Mouse (Mus musculus): ENCODE data around the gene Stard13. TPM values are rescaled to one million over a fixed set of nuclear protein-coding genes. Genes with fewer than 3 reads are reported as not detected.

Stard13 gene
- total RNA-seq, 2 experiments from 2014 or later = 10.7 to 11.7 TPM

- intact Hi-C loops (cut with DNase I) = no loop called here
- DNase-seq (ENCODE audit: low spot score in 2 of 2) = no peak
Measured at GRCm38 (mm10) chr5:151018959-151019358, 214.7 kb downstream of the Stard13 start.

GRCm38 (mm10) chr5:151018450-151018849 is 215.2 kb downstream of the Stard13 start:
- intact Hi-C loops (cut with DNase I) = no loop called here
- DNase-seq (ENCODE audit: low spot score in 2 of 2) = no peak

DNA sequence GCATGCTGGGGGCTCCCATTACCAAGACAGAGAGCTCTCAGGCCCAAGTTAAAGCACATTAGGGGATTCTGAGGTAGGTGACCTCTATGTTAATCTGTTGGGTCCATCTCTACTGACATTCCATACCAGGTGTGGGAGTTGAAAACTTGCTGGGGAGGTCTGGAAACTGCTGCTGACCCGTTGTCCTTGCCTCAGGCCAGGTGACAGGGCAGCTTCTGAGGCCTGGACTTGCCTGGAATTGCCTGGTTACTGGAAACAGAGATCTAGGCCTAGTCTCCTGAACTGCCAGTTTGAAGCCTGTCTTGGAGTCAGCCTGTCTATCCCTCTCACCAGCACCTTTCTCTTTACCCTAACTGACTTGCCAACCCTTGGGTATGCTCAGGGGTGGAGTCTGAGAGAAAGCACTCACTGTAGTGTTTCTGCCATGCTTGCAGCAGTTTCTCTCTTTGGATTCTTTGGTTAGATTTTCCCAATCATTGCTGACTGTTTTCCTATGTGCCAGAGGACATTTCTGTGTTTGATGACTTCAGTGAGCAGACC is 229.3 kb downstream of the Stard13 start:
- no peak for DNase-seq (ENCODE audit: low spot score in 2 of 2)
- intact Hi-C loops (cut with DNase I) = no loop called here

DNA sequence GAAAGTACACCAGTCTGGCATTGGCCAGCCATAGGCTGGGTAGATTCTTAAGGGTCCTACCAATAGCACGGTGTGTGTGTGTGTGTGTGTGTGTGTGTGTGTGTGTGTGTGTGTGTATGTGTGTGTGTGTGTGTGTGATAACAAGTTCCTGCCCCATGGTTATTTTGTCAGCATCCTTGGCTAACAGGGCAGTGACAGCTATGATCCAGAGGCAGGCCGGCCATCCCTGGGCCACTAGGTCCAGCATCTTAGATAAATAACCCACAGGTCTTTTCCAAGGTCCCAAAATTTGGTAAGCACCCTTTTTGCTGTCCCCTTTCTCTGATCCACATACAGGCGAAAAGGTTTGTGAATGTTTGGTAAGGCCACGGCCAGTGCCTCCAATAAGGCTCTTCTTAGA is 231.6 kb downstream of the Stard13 start:
- intact Hi-C loops (cut with DNase I) = no loop called here
- no peak for DNase-seq (ENCODE audit: low spot score in 2 of 2)

GRCm38 (mm10) chr5:151001111-151001510 is 232.5 kb downstream of the Stard13 start:
- intact Hi-C loops (cut with DNase I) = no loop called here
- DNase-seq (ENCODE audit: low spot score in 2 of 2) = no peak

GRCm38 (mm10) chr5:150996586-150996985 is 237.1 kb downstream of the Stard13 start:
- intact Hi-C loops (cut with DNase I) = no loop called here
- no peak for DNase-seq (ENCODE audit: low spot score in 2 of 2)

GRCm38 (mm10) chr5:150994096-150994495 is 239.5 kb downstream of the Stard13 start:
- intact Hi-C loops (cut with DNase I) = no loop called here
- no peak for DNase-seq (ENCODE audit: low spot score in 2 of 2)

Other genes with a start within 250 kb of the Stard13 start
- 1 to 10 TPM in 1 of 2 experiments, not detected in 1; 1.6 TPM for gene Gm42906, start 194.3 kb upstream of the Stard13 start, total RNA-seq (2021)